Mouse (Mus musculus): ENCODE data around the gene Trim44.

Trim44 gene

GRCm38 (mm10) chr2:102287369-102287768, 120.3 kb downstream of the Trim44 start:
- no peak for DNase-seq

- no peak for DNase-seq
Measured at GRCm38 (mm10) chr2:102282081-102282480, 125.5 kb downstream of the Trim44 start.

GRCm38 (mm10) chr2:102279779-102280178, 127.8 kb downstream of the Trim44 start:
- DNase-seq, result no peak

DNA sequence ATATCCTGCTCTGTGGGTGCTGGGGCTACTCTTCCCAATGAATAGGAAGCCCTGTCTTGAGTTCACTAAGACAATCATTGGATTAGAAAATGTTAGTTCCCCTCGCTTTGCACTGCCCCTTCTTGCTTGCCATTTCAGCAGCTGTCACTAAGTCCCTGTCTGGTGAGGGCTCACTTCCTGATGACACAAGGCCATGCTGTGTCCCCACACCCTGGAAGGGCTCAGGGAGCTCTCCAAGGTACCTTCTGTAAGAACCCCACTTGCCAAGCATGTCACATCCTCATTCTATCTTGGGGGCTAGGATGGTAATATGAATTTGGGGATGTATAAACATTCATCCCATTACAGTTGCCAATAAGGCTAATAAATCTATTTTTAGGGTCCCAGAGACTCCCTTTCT, 129.7 kb downstream of the Trim44 start:
- DNase-seq, result no peak

DNA sequence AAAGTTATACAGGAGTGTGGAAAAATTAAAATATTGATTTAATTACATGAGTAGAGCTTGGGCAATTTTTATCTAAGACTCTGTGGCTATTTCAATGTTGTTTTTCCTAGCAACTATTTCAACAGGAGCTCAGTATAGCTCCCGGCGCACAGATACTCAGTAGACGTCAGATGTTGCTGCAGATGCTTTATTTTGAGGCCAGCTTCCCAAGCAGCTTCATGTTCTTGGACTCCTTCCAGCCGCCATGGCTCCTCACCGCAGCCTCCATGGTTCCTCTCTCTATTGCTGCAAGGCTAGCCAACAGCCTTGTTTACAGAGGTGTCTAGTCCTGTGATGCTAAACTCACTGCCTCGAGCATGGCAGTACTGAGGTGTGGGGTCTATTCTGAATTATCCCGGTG, 134.3 kb downstream of the Trim44 start:
- no peak for DNase-seq

DNA sequence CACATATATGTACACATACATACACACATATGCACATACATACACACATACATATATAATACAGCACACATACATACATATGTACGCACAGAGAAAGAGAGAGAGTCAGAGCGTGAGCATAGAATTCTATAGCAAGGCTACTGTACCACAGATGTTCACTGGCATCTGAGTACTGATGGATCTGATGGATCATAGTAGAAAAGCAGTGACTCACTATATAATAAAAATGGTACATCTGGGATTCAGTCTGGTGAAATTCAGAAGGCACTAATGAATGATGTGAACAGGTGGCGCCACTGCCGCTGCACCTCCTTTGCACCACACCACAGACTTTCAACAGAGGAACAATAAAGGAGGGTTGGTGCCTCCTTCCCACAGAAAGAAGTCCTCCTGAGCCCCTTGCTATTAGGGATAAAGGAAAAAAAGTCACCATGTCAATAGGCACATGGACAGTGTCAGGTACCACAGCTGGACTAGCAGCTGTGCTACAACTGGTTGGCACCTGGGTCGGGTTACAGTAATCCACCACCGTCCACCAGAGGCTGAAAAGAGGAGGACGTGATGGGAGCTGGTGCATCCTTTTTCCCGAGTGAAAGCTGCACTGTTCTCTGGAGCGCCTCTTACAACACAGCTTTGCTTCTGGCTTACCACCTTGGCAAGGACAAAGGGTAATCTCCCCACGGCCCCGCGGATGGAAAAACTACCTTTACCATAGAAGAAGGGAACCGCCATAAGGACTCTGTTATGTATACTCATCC, 139.9 kb downstream of the Trim44 start:
- DNase-seq, result no peak

- DNase-seq, result no peak
Measured at GRCm38 (mm10) chr2:102266911-102267310, 140.7 kb downstream of the Trim44 start.

- peak; percentile 12 for DNase-seq
Measured at GRCm38 (mm10) chr2:102259139-102259538, 148.5 kb downstream of the Trim44 start.

GRCm38 (mm10) chr2:102258682-102259081, 148.9 kb downstream of the Trim44 start:
- no peak for DNase-seq

GRCm38 (mm10) chr2:102257964-102258605, 149.5 kb downstream of the Trim44 start:
- DNase-seq, result peak; percentile 3

GRCm38 (mm10) chr2:102256591-102257335, 150.9 kb downstream of the Trim44 start:
- DNase-seq, result no peak

DNA sequence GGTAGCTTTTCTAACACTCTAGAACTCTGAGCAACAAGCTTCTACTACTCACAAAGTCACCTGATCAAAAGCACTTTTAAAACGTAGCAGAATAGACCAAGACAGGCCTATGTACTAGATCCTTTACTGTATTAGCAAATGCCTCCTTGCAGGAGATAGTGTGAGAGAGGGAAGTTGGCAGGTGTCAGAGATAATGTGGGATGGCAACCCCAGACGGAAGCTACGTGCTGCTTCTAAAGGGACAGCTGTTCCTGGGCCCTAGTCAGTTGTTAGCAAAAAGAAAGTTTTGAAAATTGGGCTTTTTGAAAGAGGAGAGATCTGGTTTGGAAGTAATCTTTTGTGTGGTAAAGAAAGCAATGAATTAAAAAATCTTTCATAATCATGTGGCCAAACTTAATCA, 151.5 kb downstream of the Trim44 start:
- no peak for DNase-seq

DNA sequence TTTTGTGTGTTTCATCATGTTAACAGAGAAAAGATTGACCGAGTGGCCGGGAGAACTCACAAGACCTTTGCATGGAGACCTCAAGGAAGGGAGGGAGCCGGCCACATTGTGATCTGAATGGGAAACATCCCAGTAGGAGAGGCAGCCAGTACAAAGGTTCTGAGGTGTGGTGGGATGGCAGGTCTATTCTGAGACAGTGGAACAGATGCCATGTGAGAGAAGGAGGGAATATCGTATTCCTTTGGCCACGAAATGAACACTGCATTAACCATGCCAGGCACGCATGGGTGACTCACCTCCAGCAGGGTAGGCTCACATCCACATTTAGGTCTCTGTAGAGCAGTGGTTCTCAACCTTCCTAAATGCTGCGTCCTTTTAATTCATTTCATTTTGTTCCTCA, 154.4 kb downstream of the Trim44 start:
- DNase-seq, result no peak

- DNase-seq, result no peak
Measured at GRCm38 (mm10) chr2:102252651-102253050, 155.0 kb downstream of the Trim44 start.
